Mouse (Mus musculus) embryonic facial prominence, embryonic 15.5 days (tissue): ENCODE measurements around the gene Epha4. TPM values are rescaled to one million over a fixed set of nuclear protein-coding genes. Genes with fewer than 3 reads are reported as not detected.

Source experiments
- ATAC-seq: fragments of 200-750 bp; cut with Nextera tagmentation; 2 replicates; pipeline ENCODE4 v1.8.0; 2017; ENCODE audit warnings: low read depth, moderate TSS enrichment; ENCODE audit not compliant: insufficient number of reproducible peaks, low FRiP score, low TSS enrichment
- H3K27ac ChIP-seq: fragments of 300-500 bp; sonication (generic); replicated peaks from 2 replicates; pipeline ENCODE4 v1.5.1; 2015; ENCODE audit warnings: mild to moderate bottlenecking, inconsistent platforms
- H3K27me3 ChIP-seq: fragments of 300-500 bp; sonication (generic); 2 replicates; pipeline ENCODE4 v1.6.1; 2015; ENCODE audit warnings: inconsistent platforms
- H3K36me3 ChIP-seq: fragments of 300-500 bp; sonication (generic); 2 replicates; pipeline ENCODE4 v1.6.1; 2015; ENCODE audit warnings: mild to moderate bottlenecking, inconsistent platforms
- H3K4me1 ChIP-seq: fragments of 300-500 bp; sonication (generic); 2 replicates; pipeline ENCODE4 v1.6.1; 2015; ENCODE audit warnings: inconsistent platforms
- H3K4me2 ChIP-seq: fragments of 300-500 bp; sonication (generic); replicated peaks from 2 replicates; pipeline ENCODE4 v1.6.1; 2015; ENCODE audit warnings: mild to moderate bottlenecking, inconsistent platforms
- H3K4me3 ChIP-seq: fragments of 300-500 bp; sonication (generic); replicated peaks from 2 replicates; pipeline ENCODE4 v1.5.1; 2015; ENCODE audit warnings: mild to moderate bottlenecking, inconsistent platforms
- H3K9ac ChIP-seq: fragments of 300-500 bp; sonication (generic); 2 replicates; pipeline ENCODE4 v1.6.1; 2015; ENCODE audit warnings: inconsistent platforms
- H3K9me3 ChIP-seq: fragments of 300-500 bp; sonication (generic); replicated peaks from 2 replicates; pipeline ENCODE4 v1.6.1; 2016; ENCODE audit warnings: inconsistent platforms
- WGBS: fragments of 180-500 bp; shearing (Covaris S2); methylation state at CpG from one replicate; pipeline ENCODE4 v1.1.7; 2015; 5-methylcytosine and 5-hydroxymethylcytosine counted together
- polyA plus RNA-seq: library from polyadenylated mRNA; unstranded; fragments of >200 nt; fragmentation: Nextera tagmentation; extraction: Ambion mirVana; gene quantifications from 2 replicates; pipeline ENCODE4 v1.2.1, GENCODE M21; 2015

Gene Epha4
- polyA plus RNA-seq, 1 experiment from 2014 or later, result 38.2 TPM

- Histone ChIP-seq H3K27ac (no peak overlapping the region), H3K36me3 (peaks cover 13% of the 10 kb centered on the region; the same call in 1 of the 2 replicates), H3K9ac (no peak overlapping the region), H3K4me3 (no peak overlapping the region), H3K27me3 (no peaks in the 10 kb centered on the region), H3K9me3 (no peaks in the 10 kb centered on the region), H3K4me1 (peaks cover 19% of the 10 kb centered on the region), H3K4me2 (no peak overlapping the region)
- no peak for ATAC-seq
- WGBS, result 79% methylated on average over 6 of the region's 6 CpGs
Measured at GRCm38 (mm10) chr1:77391590-77391989, 123.3 kb downstream of the Epha4 start.

GRCm38 (mm10) chr1:77389069-77389468, 125.8 kb downstream of the Epha4 start:
- Histone ChIP-seq H3K4me1 (peaks cover 13% of the 10 kb centered on the region), H3K9ac (no peak overlapping the region), H3K4me2 (no peak overlapping the region), H3K9me3 (no peaks in the 10 kb centered on the region), H3K27ac (peak overlapping the region; percentile 34; the same call in 1 of the 2 replicates), H3K4me3 (no peak overlapping the region), H3K27me3 (no peaks in the 10 kb centered on the region), H3K36me3 (peaks cover 13% of the 10 kb centered on the region; the same call in 1 of the 2 replicates)
- WGBS, result 89% methylated on average over 2 of the region's 2 CpGs
- no peak for ATAC-seq

- peak overlapping the region; percentile 34; the same call in 1 of the 2 replicates for H3K27ac ChIP-seq
- H3K9ac ChIP-seq, result no peak overlapping the region
- H3K4me2 ChIP-seq, result no peak overlapping the region
- no peak for ATAC-seq
- whole genome bisulfite sequencing, result 31% methylated on average over 4 of the region's 4 CpGs
- H3K4me1 ChIP-seq, result peaks cover 13% of the 10 kb centered on the region
- no peak overlapping the region for H3K4me3 ChIP-seq
- H3K27me3 ChIP-seq, result no peaks in the 10 kb centered on the region
- 0 out of 2 replicates have a peak, but pooled peaks cover 13% of the 10 kb centered on the region for H3K36me3 ChIP-seq
- no peaks in the 10 kb centered on the region for H3K9me3 ChIP-seq
Measured at GRCm38 (mm10) chr1:77388556-77388955, 126.3 kb downstream of the Epha4 start.

DNA sequence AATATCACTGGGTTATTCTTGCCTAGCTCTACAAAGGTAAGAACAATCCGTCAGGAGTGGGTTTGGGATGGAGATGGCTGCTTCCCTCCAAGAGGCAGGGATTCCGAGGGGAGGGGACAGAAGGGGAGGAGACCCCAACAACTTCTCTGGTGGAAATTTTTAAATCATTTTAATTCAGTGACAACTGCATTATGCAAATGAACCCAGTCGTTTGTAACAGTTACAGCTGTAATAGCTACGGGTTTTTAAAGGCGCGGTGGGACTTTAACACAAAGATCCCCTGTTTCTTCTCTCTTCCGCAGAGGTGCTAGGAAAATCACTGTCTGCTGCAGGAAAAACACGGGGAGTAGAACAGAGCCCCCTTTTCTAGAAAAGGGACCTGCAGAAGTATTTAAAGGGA, 129.3 kb downstream of the Epha4 start:
- Histone ChIP-seq H3K36me3 (0 out of 2 replicates have a peak, but pooled peaks cover 21% of the 10 kb centered on the region), H3K27ac (no peak overlapping the region), H3K9ac (no peak overlapping the region), H3K4me3 (no peak overlapping the region), H3K9me3 (no peaks in the 10 kb centered on the region), H3K4me2 (no peak overlapping the region), H3K27me3 (no peaks in the 10 kb centered on the region), H3K4me1 (peaks cover 13% of the 10 kb centered on the region)
- 66% methylated on average over 8 of the region's 8 CpGs for WGBS
- ATAC-seq, result no peak

DNA sequence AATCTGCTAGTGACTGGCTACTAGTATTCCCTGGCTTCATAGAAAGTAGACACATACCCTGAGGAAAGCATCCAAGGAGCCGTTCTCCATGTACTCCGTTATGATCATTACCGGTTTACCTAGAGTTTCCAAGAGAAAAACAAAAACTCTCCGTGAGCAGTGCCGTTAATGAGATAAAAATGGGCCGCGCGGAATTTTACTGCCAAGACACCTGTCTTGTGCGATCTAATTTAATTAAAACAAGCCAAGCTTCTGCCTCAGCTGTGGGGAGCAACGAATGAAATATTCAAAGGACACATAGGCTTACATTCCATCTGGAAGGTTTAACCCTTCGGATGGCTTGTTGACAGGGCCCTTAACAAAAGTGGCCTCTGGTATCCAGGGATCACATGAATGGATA, 131.4 kb downstream of the Epha4 start:
- no peak overlapping the region for H3K4me2 ChIP-seq

DNA sequence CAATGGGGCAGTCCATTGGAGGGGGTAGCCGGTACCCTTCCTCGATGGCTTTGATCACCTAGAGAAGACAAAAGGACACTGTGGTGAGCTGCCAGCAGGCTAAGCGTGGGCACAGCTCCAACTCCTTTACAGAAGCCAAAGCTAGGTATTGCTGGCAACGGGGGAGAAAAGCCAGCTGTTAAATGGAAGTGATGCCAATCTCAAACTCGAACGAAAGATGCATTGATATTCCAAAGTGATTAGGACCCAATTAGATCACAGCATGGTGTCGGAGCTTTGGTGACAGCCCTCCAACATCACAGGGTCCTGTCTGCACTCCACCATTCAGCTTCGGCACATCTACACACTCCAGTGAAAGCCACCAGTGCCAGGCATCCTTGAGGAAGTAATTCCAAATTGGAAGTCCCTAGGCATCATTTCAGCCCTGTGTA, 137.3 kb downstream of the Epha4 start:
- no peak overlapping the region for H3K4me2 ChIP-seq
- peaks cover 41% of the 10 kb centered on the region for H3K36me3 ChIP-seq
- no peak overlapping the region for H3K9ac ChIP-seq
- no peak overlapping the region for H3K4me3 ChIP-seq
- H3K9me3 ChIP-seq, result no peaks in the 10 kb centered on the region
- no peak for ATAC-seq
- WGBS, result 88% methylated on average over 8 of the region's 8 CpGs
- no peaks in the 10 kb centered on the region for H3K27me3 ChIP-seq
- no peak overlapping the region for H3K27ac ChIP-seq
- H3K4me1 ChIP-seq, result no peaks in the 10 kb centered on the region

More for the DNA sequence above, 131.4 kb downstream of the Epha4 start:
- no peak overlapping the region for H3K9ac ChIP-seq
- H3K27me3 ChIP-seq, result no peaks in the 10 kb centered on the region
- no peak overlapping the region for H3K27ac ChIP-seq
- 0 out of 2 replicates have a peak, but pooled peaks cover 3% of the 10 kb centered on the region for H3K4me1 ChIP-seq
- 68% methylated on average over 11 of the region's 11 CpGs for WGBS
- no peak overlapping the region for H3K4me3 ChIP-seq
- H3K36me3 ChIP-seq, result peaks cover 31% of the 10 kb centered on the region; the same call in 1 of the 2 replicates
- no peaks in the 10 kb centered on the region for H3K9me3 ChIP-seq
- no peak for ATAC-seq

DNA sequence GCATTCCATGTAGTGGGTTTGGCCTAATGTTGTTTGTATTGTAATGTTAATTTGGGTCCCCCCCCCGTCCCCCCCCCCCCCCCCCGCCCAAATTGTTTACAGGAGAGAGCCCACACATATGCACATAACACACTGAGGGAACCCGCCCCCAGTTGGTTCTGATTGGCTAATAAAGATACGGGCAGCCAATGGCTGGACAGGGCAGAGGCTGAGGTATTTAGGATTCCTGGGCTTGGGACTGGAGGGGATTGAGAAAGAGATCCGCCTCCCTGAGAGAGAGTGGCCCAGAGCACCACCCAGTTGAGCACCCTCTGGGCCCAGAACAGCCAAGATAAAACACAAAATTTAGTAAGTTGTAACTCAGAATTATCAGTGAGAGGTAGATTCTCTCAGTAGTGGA, 140.8 kb downstream of the Epha4 start:
- Histone ChIP-seq H3K4me1 (no peaks in the 10 kb centered on the region), H3K27me3 (no peaks in the 10 kb centered on the region), H3K9ac (no peak overlapping the region), H3K4me2 (no peak overlapping the region), H3K4me3 (no peak overlapping the region), H3K36me3 (peaks cover 38% of the 10 kb centered on the region), H3K27ac (no peak overlapping the region), H3K9me3 (no peaks in the 10 kb centered on the region)
- ATAC-seq, result no peak
- 70% methylated on average over 5 of the region's 5 CpGs for WGBS

- no peaks in the 10 kb centered on the region for H3K9me3 ChIP-seq
- 62% methylated on average over 7 of the region's 7 CpGs for WGBS
- no peak overlapping the region for H3K4me3 ChIP-seq
- ATAC-seq, result no peak
- no peak overlapping the region for H3K9ac ChIP-seq
- H3K4me1 ChIP-seq, result no peaks in the 10 kb centered on the region
- H3K27me3 ChIP-seq, result no peaks in the 10 kb centered on the region
- H3K4me2 ChIP-seq, result no peak overlapping the region
- H3K36me3 ChIP-seq, result peaks cover 35% of the 10 kb centered on the region
- H3K27ac ChIP-seq, result no peak overlapping the region
Measured at GRCm38 (mm10) chr1:77370921-77371320, 144.0 kb downstream of the Epha4 start.

- Histone ChIP-seq H3K27me3 (no peaks in the 10 kb centered on the region), H3K4me3 (no peak overlapping the region), H3K36me3 (peaks cover 26% of the 10 kb centered on the region), H3K9me3 (no peaks in the 10 kb centered on the region), H3K9ac (no peak overlapping the region), H3K4me1 (no peaks in the 10 kb centered on the region), H3K27ac (no peak overlapping the region), H3K4me2 (no peak overlapping the region)
- no peak for ATAC-seq
- WGBS, result 63% methylated on average over 18 of the region's 18 CpGs
Measured at GRCm38 (mm10) chr1:77369255-77369837, 145.5 kb downstream of the Epha4 start.

DNA sequence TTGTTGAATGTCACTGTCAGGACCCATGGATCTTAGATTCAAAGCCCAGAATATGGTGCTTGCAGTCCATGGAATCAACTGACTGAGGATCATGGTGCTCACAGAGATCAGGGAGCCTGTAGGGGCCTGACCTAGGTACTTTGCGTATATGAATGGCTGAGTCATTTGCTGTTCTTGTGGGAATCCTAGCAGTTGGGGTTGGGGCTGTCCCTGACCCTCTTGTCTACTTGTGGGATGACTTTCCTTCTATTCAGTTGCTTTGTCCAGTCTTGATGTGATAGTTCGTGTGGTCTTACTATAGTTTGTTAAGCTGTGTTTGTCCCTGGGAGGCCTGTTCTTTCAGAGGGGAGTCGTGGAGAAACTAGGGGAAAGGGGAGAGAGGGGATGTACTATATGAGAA, 149.0 kb downstream of the Epha4 start:
- no peak for ATAC-seq
- Histone ChIP-seq H3K27me3 (no peaks in the 10 kb centered on the region), H3K36me3 (peaks cover 5% of the 10 kb centered on the region; the same call in 1 of the 2 replicates), H3K27ac (no peak overlapping the region), H3K4me3 (no peak overlapping the region), H3K9me3 (no peaks in the 10 kb centered on the region), H3K9ac (no peak overlapping the region), H3K4me2 (no peak overlapping the region), H3K4me1 (no peaks in the 10 kb centered on the region)
- 84% methylated on average over 3 of the region's 3 CpGs for WGBS

- no peak; the same call in 1 of the 2 replicates for ATAC-seq
- no peak overlapping the region for H3K27ac ChIP-seq
Measured at GRCm38 (mm10) chr1:77364596-77364995, 150.3 kb downstream of the Epha4 start.

DNA sequence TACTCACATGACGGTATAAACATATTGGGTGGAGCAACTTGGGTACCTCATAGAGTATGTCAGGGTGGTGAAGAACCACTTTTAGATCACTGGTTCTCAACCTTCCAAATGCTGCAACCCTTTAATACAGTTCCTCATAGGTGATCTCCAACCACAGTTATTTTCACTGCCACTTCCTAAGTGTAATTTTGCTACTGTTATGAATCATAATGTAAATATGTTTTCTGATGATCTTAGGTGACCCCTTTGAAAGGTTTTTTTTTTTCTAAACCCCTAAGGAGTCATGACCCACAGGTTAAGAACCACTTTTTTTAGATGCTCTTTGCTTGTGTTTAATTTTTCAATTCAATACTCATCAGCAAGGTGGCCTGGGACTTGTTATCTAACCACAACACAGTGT, 151.0 kb downstream of the Epha4 start:
- Histone ChIP-seq H3K9me3 (no peaks in the 10 kb centered on the region), H3K9ac (no peak overlapping the region), H3K27ac (no peak overlapping the region), H3K4me2 (no peak overlapping the region), H3K4me3 (no peak overlapping the region), H3K36me3 (peaks cover 5% of the 10 kb centered on the region; the same call in 1 of the 2 replicates), H3K4me1 (no peaks in the 10 kb centered on the region), H3K27me3 (no peaks in the 10 kb centered on the region)
- ATAC-seq, result no peak
- 76% methylated on average over 1 of the region's 1 CpGs for WGBS

More at GRCm38 (mm10) chr1:77364596-77364995, 150.3 kb downstream of the Epha4 start:
- Histone ChIP-seq H3K27me3 (no peaks in the 10 kb centered on the region), H3K4me1 (no peaks in the 10 kb centered on the region), H3K9ac (no peak overlapping the region), H3K4me2 (no peak overlapping the region), H3K36me3 (peaks cover 5% of the 10 kb centered on the region; the same call in 1 of the 2 replicates), H3K4me3 (no peak overlapping the region), H3K9me3 (no peaks in the 10 kb centered on the region)
- WGBS, result 36% methylated on average over 3 of the region's 3 CpGs
